Comparison of ENCODE assay signal across 8 mouse cellular contexts in genomic region chr19:47049840-47050239, GRCm38 (mm10). TPM values are rescaled to one million over a fixed set of nuclear protein-coding genes. Genes with fewer than 3 reads are reported as not detected.
DNase-seq lines count a peak whose midpoint lies in the region; ATAC-seq and TF ChIP-seq lines count a peak whose summit lies in the region.

No protein-coding gene starts in this region.

- peak overlapping the region; percentile 78 for H3K4me2 ChIP-seq in limb, embryonic 15.5 days

- H3K79me2 ChIP-seq in heart, adult 2 months (replicated peaks; ENCODE audit: control insufficient read depth, insufficient read depth, low read length), result no peaks in the 10 kb centered on the region

- 8% methylated on average over 7 of the region's 7 CpGs for WGBS in heart, adult 2 months
- WGBS in limb, embryonic 15.5 days, result 3% methylated on average over 7 of the region's 7 CpGs

- no peaks in the 10 kb centered on the region for H3K27me3 ChIP-seq in heart, adult 2 months (ENCODE audit: control insufficient read depth, insufficient read depth, low read length)
- no peaks in the 10 kb centered on the region for H3K27me3 ChIP-seq in limb, embryonic 15.5 days

- TF ChIP-seq POLR2A in heart, adult 2 months (IDR thresholded peaks at IDR 0.05; ENCODE audit: insufficient read depth, low read depth, low read length), result no peak

- peak overlapping the region; percentile 67 for H3K4me3 ChIP-seq in heart, adult 2 months
- H3K4me3 ChIP-seq in limb, embryonic 15.5 days, result peak overlapping the region; percentile 88

- TF ChIP-seq CTCF in heart, adult 2 months (IDR thresholded peaks at IDR 0.05), result no peak

- H3K9ac ChIP-seq in heart, adult 2 months (ENCODE audit: low read depth, low read length), result no peak overlapping the region
- peak overlapping the region; percentile 83 for H3K9ac ChIP-seq in limb, embryonic 15.5 days

- H3K27ac ChIP-seq in heart, adult 2 months, result no peak overlapping the region; the same call in 1 of the 2 replicates
- no peak overlapping the region for H3K27ac ChIP-seq in limb, embryonic 15.5 days

- intact Hi-C loops in heart, adult 2 months (cut with DNase I), result no loop called here
- intact Hi-C loops in heart, postnatal 36 days (cut with DNase I), result no loop called here

- ATAC-seq in limb, embryonic 15.5 days (ENCODE audit: insufficient number of reproducible peaks, low FRiP score, low TSS enrichment, low read depth), result no peak

- no peak for DNase-seq in heart, adult 2 months
- no peak for DNase-seq in heart, postnatal 36 days
- DNase-seq in thymus, postnatal 4 days, result peak; percentile 22
- no peak for DNase-seq in thymus, adult 18-20 months
- no peak for DNase-seq in B cell, adult 2 months
- DNase-seq in right cerebral cortex, postnatal 36 days (ENCODE audit: low spot score in 2 of 2), result no peak
- DNase-seq in cerebellum, postnatal 36 days, result no peak

- no peak for TF ChIP-seq EP300 in heart, adult 2 months (IDR thresholded peaks at IDR 0.05; ENCODE audit: insufficient read depth, low read depth, low read length)

- H3K9me3 ChIP-seq in limb, embryonic 15.5 days, result no peaks in the 10 kb centered on the region

- H3K4me1 ChIP-seq in heart, adult 2 months (ENCODE audit: control insufficient read depth, insufficient read depth, low read length), result peaks cover 4% of the 10 kb centered on the region; the same call in 1 of the 2 replicates
- peaks cover 16% of the 10 kb centered on the region for H3K4me1 ChIP-seq in limb, embryonic 15.5 days

- H3K36me3 ChIP-seq in heart, adult 2 months (ENCODE audit: control insufficient read depth, insufficient read depth, low read length), result no peaks in the 10 kb centered on the region
- H3K36me3 ChIP-seq in limb, embryonic 15.5 days, result peaks cover 19% of the 10 kb centered on the region

RNA-seq across cellular contexts. Expression of gene Pcgf6, which starts 0.9 kb away (rescaled TPM):
- total RNA-seq in heart, adult 2 months (2021), result 1 to 10 TPM; 2.7 to 3.2 TPM
- polyA plus RNA-seq in heart, adult 2 months (2012; rRNA removed), result 2.5 and 3.5 TPM in 2 replicates
- total RNA-seq in heart, postnatal 36 days (2021), result 1 to 10 TPM; 3.0 to 3.4 TPM
- polyA plus RNA-seq in limb, embryonic 15.5 days (2015; fragmentation: Nextera tagmentation; extraction: Ambion mirVana), result 11.0 and 14.0 TPM in 2 replicates

RNA-seq across cellular contexts. Expression of gene Taf5, which starts 17.7 kb away (rescaled TPM):
- total RNA-seq in heart, adult 2 months (2021), result 1 to 10 TPM; 2.7 to 2.9 TPM
- polyA plus RNA-seq in heart, adult 2 months (2012; rRNA removed), result 1.5 and 2.2 TPM in 2 replicates
- 1 to 10 TPM; 3.0 to 3.3 TPM for total RNA-seq in heart, postnatal 36 days (2021)
- 3.3 and 4.6 TPM in 2 replicates for polyA plus RNA-seq in limb, embryonic 15.5 days (2015; fragmentation: Nextera tagmentation; extraction: Ambion mirVana)

RNA-seq across cellular contexts. Expression of gene Nt5c2, which starts 34.9 kb away (rescaled TPM):
- 10 to 100 TPM; 58.2 to 63.9 TPM for total RNA-seq in heart, adult 2 months (2021)
- 16.7 and 24.5 TPM in 2 replicates for polyA plus RNA-seq in heart, adult 2 months (2012; rRNA removed)
- total RNA-seq in heart, postnatal 36 days (2021), result 10 to 100 TPM; 59.6 to 61.2 TPM
- 70.4 and 71.5 TPM in 2 replicates for polyA plus RNA-seq in limb, embryonic 15.5 days (2015; fragmentation: Nextera tagmentation; extraction: Ambion mirVana)

RNA-seq across cellular contexts. Expression of gene Ina, which starts 35.3 kb away (rescaled TPM):
- total RNA-seq in heart, adult 2 months (2021), result under 1 TPM in 1 of 2 experiments, not detected in 1; 0.11 TPM
- 0.04 and 0.09 TPM in 2 replicates for polyA plus RNA-seq in heart, adult 2 months (2012; rRNA removed)
- not detected for total RNA-seq in heart, postnatal 36 days (2021)
- 0.56 and 0.68 TPM in 2 replicates for polyA plus RNA-seq in limb, embryonic 15.5 days (2015; fragmentation: Nextera tagmentation; extraction: Ambion mirVana)

RNA-seq across cellular contexts. Expression of gene Usmg5, which starts 40.6 kb away (rescaled TPM):
- 1,000 to 10,000 TPM; 2,026 to 2,490 TPM for total RNA-seq in heart, adult 2 months (2021)
- polyA plus RNA-seq in heart, adult 2 months (2012; rRNA removed), result 762 and 1,154 TPM in 2 replicates
- 1,000 to 10,000 TPM; 2,349 to 2,453 TPM for total RNA-seq in heart, postnatal 36 days (2021)
- 996 and 1,159 TPM in 2 replicates for polyA plus RNA-seq in limb, embryonic 15.5 days (2015; fragmentation: Nextera tagmentation; extraction: Ambion mirVana)
